Mouse (Mus musculus) liver, embryonic 14.5 days (tissue): ENCODE results near the gene Tbc1d10b.

Source experiments
- CTCF ChIP-seq: IDR thresholded peaks from 2 replicates; pipeline ENCODE4 v1.5.1; 2016; ENCODE audit warnings: antibody characterized with exemption, low read depth, control low read depth
- EP300 ChIP-seq: IDR thresholded peaks from 2 replicates; pipeline ENCODE4 v1.6.1; 2016; ENCODE audit warnings: antibody characterized with exemption, low read depth

DNA sequence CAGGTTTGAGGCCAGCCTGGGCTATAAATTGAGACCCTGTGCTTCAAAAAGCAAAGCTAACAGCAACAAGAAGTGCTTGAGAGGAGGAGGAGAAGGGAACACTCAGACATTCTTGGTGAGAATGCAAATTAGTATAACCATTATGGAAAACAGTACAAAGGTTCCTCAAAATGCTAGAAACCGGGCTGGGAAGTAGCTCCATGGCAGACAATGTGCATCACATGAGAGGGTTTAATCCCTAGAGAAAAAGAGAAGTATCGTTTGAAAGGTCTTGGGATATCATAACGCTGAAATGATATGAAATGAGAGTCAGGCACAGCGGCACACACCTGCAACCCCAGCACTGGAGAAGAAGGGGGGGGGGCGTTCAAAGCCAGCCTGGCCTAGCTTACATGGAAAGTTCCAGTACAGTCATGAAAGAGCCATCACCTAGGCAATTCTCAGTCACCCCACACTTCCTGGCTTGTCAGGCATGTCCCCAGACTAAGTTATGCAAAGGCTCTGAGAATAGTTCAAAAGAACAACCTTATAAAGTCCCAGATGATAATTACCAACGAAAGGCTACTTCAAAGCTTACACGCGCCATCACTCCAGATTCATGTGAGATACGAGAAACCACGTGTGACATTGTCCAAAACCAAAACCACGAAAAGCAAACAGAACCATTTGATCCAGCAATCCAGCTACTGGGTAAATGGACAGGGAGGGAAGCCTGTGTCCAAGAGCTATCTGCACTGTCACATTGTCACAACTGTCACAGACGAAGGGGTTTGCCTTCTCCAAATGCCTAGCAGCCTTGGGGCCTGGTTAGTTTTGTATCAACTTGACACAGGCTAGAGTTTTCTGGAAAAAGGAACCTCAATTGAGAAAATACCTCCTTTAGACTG lies 42.4 kb downstream of the Tbc1d10b start:
- no peak for TF ChIP-seq CTCF
- no peak for TF ChIP-seq EP300
